Mouse (Mus musculus): ENCODE data around the gene Celsr1. TPM values are rescaled to one million over a fixed set of nuclear protein-coding genes. Genes with fewer than 3 reads are reported as not detected.

Gene Celsr1
- polyA plus RNA-seq, 1 experiment from 2014 or later: 2.5 TPM

DNA sequence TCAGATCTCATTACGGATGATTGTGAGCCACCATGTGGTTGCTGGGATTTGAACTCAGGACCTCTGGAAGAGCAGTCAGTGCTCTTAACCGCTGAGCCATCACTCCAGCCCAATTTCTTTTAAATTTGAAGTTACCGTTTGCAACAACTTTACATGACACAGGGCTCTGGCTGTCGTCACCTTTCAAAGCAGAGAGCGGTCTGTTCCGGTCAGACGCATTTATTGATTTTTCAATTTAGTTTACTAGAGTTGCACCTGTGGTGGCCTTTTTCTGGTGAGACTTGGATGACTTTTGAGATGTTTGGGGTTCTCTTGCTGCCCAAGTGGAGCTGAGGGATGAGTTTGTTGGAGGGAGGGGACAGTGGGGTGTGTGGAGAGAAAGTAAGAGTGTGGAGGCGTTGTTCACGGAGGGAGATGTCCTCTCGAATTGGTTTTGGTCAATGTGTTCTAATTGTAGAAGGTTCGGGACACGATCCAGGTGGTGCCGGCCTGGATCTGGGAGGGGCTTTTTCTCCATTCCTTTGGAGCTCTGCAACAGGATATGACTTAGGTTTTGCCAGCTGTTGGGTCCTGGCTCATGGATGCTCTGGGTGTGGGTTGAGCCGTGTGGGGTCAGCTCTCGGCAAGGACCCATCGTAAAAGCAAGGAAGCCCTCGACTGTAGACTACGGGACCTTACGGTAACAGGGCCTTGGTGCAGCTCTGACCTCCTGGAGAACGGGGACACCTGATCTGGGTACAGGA, 41.9 kb upstream of the Celsr1 start:
- no peak overlapping the region for H3K4me2 ChIP-seq (replicated peaks)
- no peak for ATAC-seq (ENCODE audit: insufficient number of reproducible peaks, insufficient read depth, low FRiP score, low TSS enrichment)
- H3K9ac ChIP-seq: no peak overlapping the region
- no peaks in the 10 kb centered on the region for H3K27me3 ChIP-seq
- no peak overlapping the region for H3K4me3 ChIP-seq
- H3K4me1 ChIP-seq: 0 out of 2 replicates have a peak, but pooled peaks cover under 1% of the 10 kb centered on the region
- 89% methylated on average over 20 of the region's 20 CpGs for WGBS
- no peak overlapping the region for H3K27ac ChIP-seq
- no peaks in the 10 kb centered on the region for H3K9me3 ChIP-seq
- no peaks in the 10 kb centered on the region for H3K36me3 ChIP-seq

GRCm38 (mm10) chr15:86074171-86074937, 40.8 kb upstream of the Celsr1 start:
- H3K27ac ChIP-seq: no peak overlapping the region
- no peaks in the 10 kb centered on the region for H3K9me3 ChIP-seq
- WGBS: 86% methylated on average over 16 of the region's 16 CpGs
- no peaks in the 10 kb centered on the region for H3K27me3 ChIP-seq
- no peaks in the 10 kb centered on the region for H3K36me3 ChIP-seq
- 0 out of 2 replicates have a peak, but pooled peaks cover 6% of the 10 kb centered on the region for H3K4me1 ChIP-seq
- no peak overlapping the region for H3K9ac ChIP-seq
- ATAC-seq (ENCODE audit: insufficient number of reproducible peaks, insufficient read depth, low FRiP score, low TSS enrichment): no peak
- H3K4me2 ChIP-seq (replicated peaks): no peak overlapping the region
- no peak overlapping the region for H3K4me3 ChIP-seq

DNA sequence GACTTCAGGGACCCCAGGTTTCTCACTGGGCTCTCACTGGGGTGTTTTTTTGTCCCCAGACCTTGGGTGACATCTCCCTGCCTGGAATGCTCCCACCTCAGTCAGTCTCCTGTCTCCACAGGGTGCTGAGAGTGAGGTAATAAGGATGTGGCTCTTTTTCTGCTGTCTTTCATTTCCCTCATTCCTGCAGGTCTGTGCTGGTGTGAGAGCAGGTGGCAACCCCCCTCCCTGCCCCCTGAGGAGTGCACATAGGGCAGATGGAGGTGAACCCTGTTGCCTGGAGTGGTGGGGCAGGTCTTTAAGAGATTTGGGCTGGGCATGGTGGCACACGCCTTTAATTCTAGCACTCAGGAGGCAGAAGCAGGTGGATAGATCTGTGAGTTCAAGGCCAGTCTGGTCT, 37.6 kb upstream of the Celsr1 start:
- no peak overlapping the region for H3K27ac ChIP-seq
- no peaks in the 10 kb centered on the region for H3K36me3 ChIP-seq
- H3K4me2 ChIP-seq (replicated peaks): no peak overlapping the region
- H3K4me1 ChIP-seq: peaks cover 25% of the 10 kb centered on the region
- H3K9me3 ChIP-seq: no peaks in the 10 kb centered on the region
- H3K9ac ChIP-seq: no peak overlapping the region
- WGBS: 55% methylated on average over 1 of the region's 1 CpGs
- no peak for ATAC-seq (ENCODE audit: insufficient number of reproducible peaks, insufficient read depth, low FRiP score, low TSS enrichment)
- H3K27me3 ChIP-seq: no peaks in the 10 kb centered on the region
- no peak overlapping the region for H3K4me3 ChIP-seq

- no peak for ATAC-seq (ENCODE audit: insufficient number of reproducible peaks, insufficient read depth, low FRiP score, low TSS enrichment)
- Histone ChIP-seq H3K4me2 (replicated peaks) (no peak overlapping the region), H3K4me1 (peaks cover 25% of the 10 kb centered on the region), H3K27me3 (no peaks in the 10 kb centered on the region), H3K9ac (no peak overlapping the region), H3K36me3 (no peaks in the 10 kb centered on the region), H3K4me3 (no peak overlapping the region), H3K27ac (no peak overlapping the region), H3K9me3 (no peaks in the 10 kb centered on the region)
- WGBS: 62% methylated on average over 11 of the region's 11 CpGs
Measured at GRCm38 (mm10) chr15:86070368-86070767, 36.8 kb upstream of the Celsr1 start.

GRCm38 (mm10) chr15:86069011-86069791, 35.6 kb upstream of the Celsr1 start:
- Histone ChIP-seq H3K4me3 (no peak overlapping the region), H3K4me1 (peaks cover 25% of the 10 kb centered on the region), H3K36me3 (no peaks in the 10 kb centered on the region), H3K9me3 (no peaks in the 10 kb centered on the region), H3K9ac (no peak overlapping the region), H3K27me3 (no peaks in the 10 kb centered on the region), H3K4me2 (replicated peaks) (no peak overlapping the region), H3K27ac (no peak overlapping the region)
- 77% methylated on average over 10 of the region's 10 CpGs for WGBS
- no peak for ATAC-seq (ENCODE audit: insufficient number of reproducible peaks, insufficient read depth, low FRiP score, low TSS enrichment)

DNA sequence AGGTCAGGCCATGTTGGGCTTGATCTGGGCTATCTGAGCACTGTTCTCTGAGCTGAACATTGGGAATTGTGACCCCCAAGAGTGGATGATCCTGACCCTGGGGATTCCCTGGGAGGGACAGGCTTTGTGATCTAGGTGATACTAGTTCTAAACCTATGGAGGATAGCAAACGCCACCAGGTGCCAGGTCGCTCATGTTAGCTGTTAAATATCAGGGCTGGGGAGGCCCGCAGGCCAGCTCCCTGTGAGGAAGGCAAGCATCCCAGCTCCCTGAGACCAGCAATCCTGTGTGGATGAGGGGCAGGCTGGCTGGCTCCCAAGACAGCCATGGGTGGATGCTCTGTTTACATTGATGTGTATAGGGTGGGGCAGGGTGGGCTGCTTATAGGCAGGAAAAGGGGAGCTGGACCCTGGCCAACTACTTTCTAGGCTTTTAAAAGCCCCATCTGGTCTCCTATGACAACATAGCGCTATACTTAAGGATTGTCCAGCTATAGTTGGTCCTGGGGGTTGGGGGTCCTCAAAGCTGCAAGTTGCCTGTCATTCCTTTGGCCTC, 34.4 kb upstream of the Celsr1 start:
- no peak overlapping the region for H3K4me2 ChIP-seq (replicated peaks)
- no peak overlapping the region for H3K9ac ChIP-seq
- H3K4me3 ChIP-seq: no peak overlapping the region
- H3K9me3 ChIP-seq: no peaks in the 10 kb centered on the region
- H3K27me3 ChIP-seq: no peaks in the 10 kb centered on the region
- 95% methylated on average over 4 of the region's 4 CpGs for WGBS
- H3K4me1 ChIP-seq: peaks cover 25% of the 10 kb centered on the region
- ATAC-seq (ENCODE audit: insufficient number of reproducible peaks, insufficient read depth, low FRiP score, low TSS enrichment): no peak
- no peaks in the 10 kb centered on the region for H3K36me3 ChIP-seq
- H3K27ac ChIP-seq: no peak overlapping the region

DNA sequence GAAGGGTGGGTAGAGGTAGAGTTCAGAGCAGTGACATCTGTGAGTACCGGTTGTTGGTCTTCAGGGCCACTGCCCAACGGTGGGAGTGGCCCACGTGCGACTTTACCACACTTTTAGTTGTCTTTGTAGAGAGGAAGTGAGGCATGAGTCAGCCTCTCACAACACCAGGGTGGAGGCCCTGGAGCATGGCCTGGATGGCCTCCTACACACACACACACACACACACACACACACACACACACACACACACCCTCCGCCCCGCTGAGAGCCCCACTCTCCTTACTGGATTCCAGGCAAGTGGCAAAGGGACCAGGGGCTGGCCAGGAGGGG, 34.0 kb upstream of the Celsr1 start:
- Histone ChIP-seq H3K4me2 (replicated peaks) (no peak overlapping the region), H3K9ac (no peak overlapping the region), H3K27me3 (no peaks in the 10 kb centered on the region), H3K27ac (no peak overlapping the region), H3K4me1 (peaks cover 25% of the 10 kb centered on the region), H3K9me3 (no peaks in the 10 kb centered on the region), H3K36me3 (no peaks in the 10 kb centered on the region), H3K4me3 (no peak overlapping the region)
- 70% methylated on average over 6 of the region's 6 CpGs for WGBS
- ATAC-seq (ENCODE audit: insufficient number of reproducible peaks, insufficient read depth, low FRiP score, low TSS enrichment): no peak

DNA sequence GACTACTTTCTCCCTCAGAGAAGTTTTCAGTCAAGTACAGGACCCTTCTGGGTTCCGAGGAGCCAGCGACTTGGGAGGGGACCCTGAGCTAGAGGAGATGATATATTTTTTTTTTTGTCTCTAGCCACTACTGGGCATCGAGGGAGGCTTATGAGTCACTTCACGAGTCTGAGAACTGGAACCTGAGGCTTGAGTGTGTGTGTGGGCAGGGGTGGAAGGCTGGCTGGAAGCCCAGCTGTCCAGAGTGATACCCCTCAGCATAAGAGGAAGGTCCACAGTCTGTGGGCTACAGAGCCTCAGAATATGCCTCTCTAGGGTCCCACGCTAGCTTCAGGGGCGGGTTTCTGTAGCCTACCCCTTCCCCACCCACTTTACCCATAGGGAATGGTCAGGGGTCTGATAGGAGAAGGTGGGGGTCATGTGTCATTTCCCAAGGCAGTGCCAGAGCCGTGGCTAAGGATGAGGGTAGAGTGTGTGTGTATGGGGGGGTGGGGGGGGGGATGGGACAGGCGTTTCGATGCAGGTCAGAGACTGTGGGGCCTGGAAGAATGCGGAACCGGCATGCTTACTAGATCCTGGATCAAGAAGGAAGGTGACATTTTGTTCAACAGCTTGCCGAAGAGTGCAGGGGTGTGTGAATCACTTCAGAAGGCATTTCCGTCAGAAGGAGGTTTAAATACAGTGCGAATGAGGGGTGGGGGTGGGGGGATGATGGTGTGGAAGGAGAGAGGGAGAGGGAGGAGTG, 33.4 kb upstream of the Celsr1 start:
- H3K4me3 ChIP-seq: no peak overlapping the region
- no peak for ATAC-seq (ENCODE audit: insufficient number of reproducible peaks, insufficient read depth, low FRiP score, low TSS enrichment)
- no peak overlapping the region for H3K4me2 ChIP-seq (replicated peaks)
- peaks cover 25% of the 10 kb centered on the region for H3K4me1 ChIP-seq
- 76% methylated on average over 14 of the region's 14 CpGs for WGBS
- H3K9ac ChIP-seq: no peak overlapping the region
- H3K9me3 ChIP-seq: no peaks in the 10 kb centered on the region
- no peaks in the 10 kb centered on the region for H3K36me3 ChIP-seq
- H3K27me3 ChIP-seq: no peaks in the 10 kb centered on the region
- H3K27ac ChIP-seq: no peak overlapping the region

- Histone ChIP-seq H3K27ac (no peak overlapping the region), H3K4me2 (replicated peaks) (no peak overlapping the region), H3K9ac (no peak overlapping the region), H3K4me3 (no peak overlapping the region), H3K36me3 (no peaks in the 10 kb centered on the region), H3K27me3 (no peaks in the 10 kb centered on the region), H3K4me1 (peaks cover 38% of the 10 kb centered on the region), H3K9me3 (no peaks in the 10 kb centered on the region)
- 95% methylated on average over 4 of the region's 4 CpGs for WGBS
- ATAC-seq (ENCODE audit: insufficient number of reproducible peaks, insufficient read depth, low FRiP score, low TSS enrichment): no peak
Measured at GRCm38 (mm10) chr15:86065367-86065766, 31.8 kb upstream of the Celsr1 start.

DNA sequence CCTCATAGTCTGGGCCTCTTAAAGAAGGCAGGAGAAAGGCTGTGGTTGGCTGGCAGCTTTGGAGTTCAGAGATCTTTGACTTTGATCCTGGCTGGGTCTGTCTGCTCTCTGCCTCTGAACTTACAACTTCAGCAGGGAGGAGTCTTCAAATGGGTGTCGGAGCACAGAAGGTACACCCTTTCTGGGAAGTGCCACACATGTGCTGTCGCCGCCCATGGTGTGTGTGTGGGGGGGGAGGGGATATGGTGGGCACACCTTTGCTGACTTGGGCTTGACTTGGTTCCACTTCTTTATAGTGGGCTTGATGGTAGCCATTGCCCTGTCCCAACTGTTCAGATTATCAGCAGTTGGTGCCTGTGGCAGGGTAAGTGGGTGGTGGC, 31.3 kb upstream of the Celsr1 start:
- no peak overlapping the region for H3K4me2 ChIP-seq (replicated peaks)
- peaks cover 40% of the 10 kb centered on the region for H3K4me1 ChIP-seq
- H3K27me3 ChIP-seq: no peaks in the 10 kb centered on the region
- ATAC-seq (ENCODE audit: insufficient number of reproducible peaks, insufficient read depth, low FRiP score, low TSS enrichment): no peak
- WGBS: 92% methylated on average over 3 of the region's 3 CpGs
- no peak overlapping the region for H3K9ac ChIP-seq
- H3K36me3 ChIP-seq: no peaks in the 10 kb centered on the region
- H3K27ac ChIP-seq: no peak overlapping the region
- H3K9me3 ChIP-seq: no peaks in the 10 kb centered on the region
- no peak overlapping the region for H3K4me3 ChIP-seq

DNA sequence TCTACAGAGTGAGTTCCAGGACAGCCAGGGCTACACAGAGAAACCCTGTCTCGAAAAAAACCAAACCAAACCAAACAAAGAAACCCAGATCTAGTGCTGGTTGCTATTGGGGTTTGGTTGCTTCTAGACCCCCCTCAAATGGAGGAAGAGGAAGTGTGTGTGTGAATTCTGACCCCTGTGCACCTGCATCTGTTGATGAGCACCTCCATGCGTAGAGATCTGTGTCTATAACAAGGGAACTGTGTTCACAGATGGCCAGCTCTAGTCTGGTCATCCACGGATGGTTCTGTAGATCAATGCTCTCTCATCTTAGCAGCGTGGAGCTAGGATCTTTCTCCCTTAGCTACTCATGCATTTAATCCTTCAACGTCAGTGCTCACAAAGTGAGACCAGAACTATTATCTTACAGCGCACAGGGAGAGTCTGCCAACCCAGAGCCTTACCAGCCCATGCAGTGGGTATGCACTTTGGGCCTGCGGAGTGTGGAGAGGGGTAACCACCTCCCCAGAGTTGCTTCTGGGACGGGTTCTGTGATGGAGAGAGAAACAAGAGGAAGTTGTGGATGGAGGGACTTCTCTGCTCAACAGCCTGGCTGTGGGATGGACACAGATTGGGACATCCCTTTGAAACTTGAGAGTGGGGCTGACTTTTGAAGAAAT, 30.7 kb upstream of the Celsr1 start:
- Histone ChIP-seq H3K4me1 (peaks cover 45% of the 10 kb centered on the region), H3K4me3 (no peak overlapping the region), H3K4me2 (replicated peaks) (no peak overlapping the region), H3K27me3 (no peaks in the 10 kb centered on the region), H3K9ac (no peak overlapping the region), H3K36me3 (no peaks in the 10 kb centered on the region), H3K27ac (no peak overlapping the region), H3K9me3 (no peaks in the 10 kb centered on the region)
- WGBS: 87% methylated on average over 8 of the region's 8 CpGs
- ATAC-seq (ENCODE audit: insufficient number of reproducible peaks, insufficient read depth, low FRiP score, low TSS enrichment): no peak
